Mouse (Mus musculus) brain, adult 2 months (tissue): ENCODE data around the gene Gca.

Experiments
- DNase-seq: peaks from one replicate; pipeline ENCODE4 v3.0.0; 2011; ENCODE audit warnings: low read depth, low spot score

Gene Gca

GRCm38 (mm10) chr2:62664135-62664670 is at the start of gene Gca:
Gene Gca (plus strand): TSS chr2:62664285.
- DNase-seq = peak; percentile 96

DNA sequence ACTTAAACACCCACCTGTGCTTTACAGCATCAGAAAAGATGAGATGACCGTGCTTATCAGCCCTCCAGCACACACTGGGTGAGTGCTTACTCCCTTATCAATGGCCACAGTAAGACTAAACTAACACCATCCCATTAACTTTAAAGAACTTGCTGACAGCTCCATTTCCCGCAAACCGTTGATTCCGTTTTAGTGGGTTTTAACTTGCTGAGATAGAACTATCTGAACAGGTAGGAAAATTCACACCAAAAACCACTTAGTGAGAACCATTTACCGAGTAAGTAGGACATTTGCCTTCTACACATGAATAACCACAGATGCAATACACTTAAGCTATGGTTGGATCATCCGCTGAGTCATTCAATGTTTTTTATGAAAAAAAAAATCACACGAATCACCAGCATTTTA is 45.1 kb upstream of the Gca start:
- DNase-seq = no peak

DNA sequence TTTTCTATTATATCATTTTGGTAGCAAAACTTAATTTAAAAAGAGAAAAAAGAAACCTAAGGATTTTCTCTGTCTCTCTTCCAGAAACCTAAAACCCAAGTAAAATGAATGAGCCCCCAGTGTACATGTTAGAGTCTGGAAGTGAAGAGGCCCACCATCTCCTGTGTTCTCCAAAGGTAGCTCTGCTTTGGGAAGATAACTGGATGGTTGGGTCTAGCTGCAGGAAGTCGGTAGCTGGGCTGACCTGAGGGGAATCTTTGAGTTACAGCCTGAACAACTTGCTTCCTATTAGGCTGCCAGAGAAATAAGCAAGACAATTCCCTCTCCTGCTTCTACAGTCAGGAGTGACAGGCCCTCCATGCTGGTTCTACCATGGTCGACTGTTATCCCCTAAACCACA is 44.4 kb upstream of the Gca start:
- no peak for DNase-seq

DNA sequence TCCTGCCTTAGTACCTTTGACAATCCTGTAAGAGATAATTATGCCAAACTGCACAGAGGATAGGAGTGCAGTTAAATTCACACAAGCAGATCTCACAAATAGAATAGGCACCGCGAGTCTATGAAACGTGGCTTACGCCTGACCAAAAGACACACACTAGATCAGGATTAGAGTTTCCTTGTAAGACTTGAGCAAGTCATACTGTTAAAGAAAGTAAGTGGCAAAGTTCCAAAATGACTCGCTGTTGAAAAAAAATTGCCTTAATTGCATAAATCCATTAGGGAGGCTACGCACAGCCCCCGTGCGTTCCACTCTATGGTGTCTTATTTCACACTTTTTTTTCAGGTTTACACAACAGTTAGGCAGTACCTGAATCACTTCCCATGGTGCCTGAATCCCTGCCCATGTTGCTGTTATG is 41.1 kb upstream of the Gca start:
- peak; percentile 31 for DNase-seq

GRCm38 (mm10) chr2:62627728-62628127 is 36.4 kb upstream of the Gca start:
- peak; percentile 67 for DNase-seq

DNA sequence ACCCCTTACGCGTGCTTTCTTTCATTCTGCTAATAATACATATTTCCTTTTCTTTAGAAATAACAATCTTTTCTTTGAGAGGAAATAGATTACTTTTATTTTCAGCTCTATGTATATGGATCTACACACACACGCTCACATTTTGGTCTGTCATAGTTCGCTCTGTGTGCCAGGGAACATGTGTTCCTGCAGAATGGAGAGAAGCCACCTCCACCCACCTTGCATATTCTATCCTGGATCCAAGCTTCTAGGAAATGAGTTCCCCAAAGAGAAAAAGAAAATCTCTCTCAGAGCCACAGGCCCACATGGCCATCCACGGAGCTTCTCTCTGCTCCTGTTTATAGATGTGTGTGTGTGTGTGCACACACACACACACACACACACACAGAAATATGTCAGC is 35.7 kb upstream of the Gca start:
- DNase-seq = peak; percentile 89

GRCm38 (mm10) chr2:62630446-62630845 is 33.6 kb upstream of the Gca start:
- peak; percentile 79 for DNase-seq

- no peak for DNase-seq
Measured at GRCm38 (mm10) chr2:62639869-62640268, 24.2 kb upstream of the Gca start.

- DNase-seq = peak; percentile 59
Measured at GRCm38 (mm10) chr2:62643405-62644305, 20.4 kb upstream of the Gca start.

- no peak for DNase-seq
Measured at GRCm38 (mm10) chr2:62644891-62645290, 19.2 kb upstream of the Gca start.

DNA sequence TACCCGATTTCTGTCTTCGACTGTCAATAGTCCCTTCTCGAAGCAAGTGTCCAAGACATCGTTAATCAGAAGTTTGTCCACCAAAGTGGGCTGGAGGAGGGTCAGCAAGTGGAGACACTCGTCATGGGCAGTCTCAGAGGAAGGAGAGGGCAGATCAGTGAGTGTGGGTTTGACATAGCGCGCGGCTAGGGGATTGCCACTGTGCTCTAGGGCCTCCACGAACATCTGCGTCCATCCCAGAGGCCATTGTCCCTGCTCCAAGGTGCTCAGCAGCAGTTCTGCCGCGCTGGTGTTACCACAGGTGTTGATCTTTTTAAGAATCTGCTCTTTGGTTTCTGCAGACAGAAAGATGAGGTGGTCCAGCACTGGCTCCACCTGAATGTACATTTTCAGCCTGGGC is 18.6 kb upstream of the Gca start:
- no peak for DNase-seq

DNA sequence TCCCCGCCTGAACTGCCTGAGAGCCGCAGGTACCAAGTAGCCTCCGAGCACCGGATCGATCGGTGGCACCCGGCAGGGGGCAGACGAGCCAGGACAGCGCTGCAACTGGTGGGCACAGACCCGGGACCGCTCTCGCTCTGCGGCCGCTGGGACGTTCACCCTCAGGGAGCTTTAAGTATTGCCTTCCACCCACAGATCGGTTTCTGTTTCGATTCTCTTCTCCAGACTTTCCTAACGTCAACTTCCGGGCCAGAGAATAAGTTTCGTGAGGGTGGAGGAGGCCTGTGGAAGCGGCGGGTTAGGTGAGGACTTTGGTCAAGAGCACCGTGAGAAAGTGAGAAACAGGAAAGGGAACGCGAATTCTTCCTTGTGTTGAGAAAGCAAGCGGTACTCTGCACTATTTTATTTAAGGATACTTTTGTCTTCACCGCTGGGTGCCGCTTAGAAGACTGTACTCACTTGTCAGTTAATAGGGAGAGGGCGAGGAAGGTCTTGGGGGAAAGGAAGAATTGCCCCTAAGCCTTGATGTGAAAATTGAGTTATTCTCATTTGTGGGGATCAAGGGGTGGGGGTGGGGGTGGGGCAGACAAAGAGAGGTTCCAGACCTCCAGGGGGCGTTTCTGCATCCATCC is 18.0 kb upstream of the Gca start, which contains the start of gene Ifih1:
Gene Ifih1, minus strand, starts transcription at position 242 of the 632 bp plus-strand sequence.
- peak; percentile 35 for DNase-seq

DNA sequence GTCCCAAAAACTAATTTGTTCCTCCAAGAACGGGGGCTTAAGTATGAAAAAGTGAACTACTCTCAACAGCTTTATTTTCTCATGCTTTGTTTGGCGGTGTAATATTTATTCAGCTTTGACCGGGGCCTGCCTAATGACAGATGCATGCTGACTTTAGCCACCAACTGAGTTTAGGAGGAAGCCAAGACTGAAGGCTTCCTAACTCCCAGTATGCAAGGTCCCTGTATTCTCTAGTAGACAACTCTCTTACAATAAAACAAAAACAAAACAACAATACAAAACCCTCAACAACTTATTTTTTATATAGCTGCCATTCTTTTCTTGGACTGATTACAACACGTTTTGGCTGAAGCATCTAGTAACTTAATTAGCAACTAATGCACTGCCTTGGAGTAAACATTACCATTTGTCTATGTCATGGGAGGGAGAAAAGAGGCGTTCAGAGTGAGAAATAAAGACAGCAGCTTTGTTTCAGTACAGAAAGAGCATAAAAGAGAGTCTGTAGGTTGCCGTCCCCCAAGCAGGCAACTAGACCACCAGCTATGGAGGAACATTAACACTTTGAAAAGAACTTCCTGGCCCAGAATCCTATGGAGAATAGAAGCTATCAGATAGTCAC is 17.3 kb upstream of the Gca start:
- DNase-seq = no peak

GRCm38 (mm10) chr2:62651890-62652289 is 12.2 kb upstream of the Gca start:
- no peak for DNase-seq

DNA sequence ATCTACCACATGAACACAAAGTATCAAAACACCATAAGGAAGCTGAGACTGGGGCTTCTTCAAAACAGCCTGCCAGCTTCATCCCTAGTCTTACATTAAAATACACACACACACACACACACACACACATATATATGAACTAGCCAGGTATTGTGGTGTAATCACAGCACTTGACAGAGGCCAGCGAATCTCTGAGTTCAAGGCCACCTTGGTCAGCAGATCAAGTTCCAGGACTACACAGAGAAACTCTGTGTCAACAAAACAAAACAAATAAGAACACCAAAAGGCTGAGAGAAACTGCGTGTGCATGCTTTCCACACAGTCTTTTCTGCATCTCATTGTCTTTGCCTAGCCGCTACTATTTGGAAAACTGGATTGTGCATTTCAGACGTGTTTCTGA is 11.6 kb upstream of the Gca start:
- DNase-seq = no peak

DNA sequence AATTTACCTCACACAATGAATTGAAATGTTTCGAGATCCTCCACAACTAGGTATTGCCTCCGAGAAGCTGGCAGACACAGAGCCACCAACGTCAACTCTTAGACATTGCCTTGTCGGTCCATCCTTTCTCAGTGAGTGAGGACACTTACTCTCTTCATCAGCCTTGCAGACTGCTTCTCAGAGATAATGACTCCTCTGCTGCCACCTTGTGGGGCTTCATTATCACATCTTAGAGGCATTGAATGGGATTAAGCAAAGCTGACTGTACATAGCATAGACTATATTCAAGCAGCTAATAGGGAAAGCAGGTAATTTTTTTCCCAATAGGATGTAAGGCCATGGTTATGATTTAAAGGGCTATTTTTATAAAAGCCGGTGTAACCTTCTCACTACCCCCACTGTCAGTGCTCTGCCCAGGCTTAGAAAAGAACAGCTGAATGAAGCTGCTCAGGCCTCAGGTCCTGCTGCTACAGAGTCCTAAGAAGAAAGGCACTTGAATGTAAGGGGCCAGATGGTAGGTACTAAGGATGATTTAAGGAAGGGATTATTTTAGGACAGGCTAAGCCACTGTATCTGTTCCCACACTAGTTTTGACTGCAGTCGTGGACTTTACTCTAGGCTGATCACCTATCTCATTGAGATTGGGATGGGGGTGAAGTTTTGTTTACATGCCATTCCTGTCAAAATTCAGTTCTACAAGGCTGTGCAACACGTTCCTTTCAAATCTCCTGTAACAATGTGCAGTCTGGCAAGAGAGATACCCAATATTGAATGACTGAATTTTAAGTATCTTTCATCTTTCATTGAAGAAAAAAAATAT is 9.4 kb upstream of the Gca start:
- peak; percentile 89 for DNase-seq

DNA sequence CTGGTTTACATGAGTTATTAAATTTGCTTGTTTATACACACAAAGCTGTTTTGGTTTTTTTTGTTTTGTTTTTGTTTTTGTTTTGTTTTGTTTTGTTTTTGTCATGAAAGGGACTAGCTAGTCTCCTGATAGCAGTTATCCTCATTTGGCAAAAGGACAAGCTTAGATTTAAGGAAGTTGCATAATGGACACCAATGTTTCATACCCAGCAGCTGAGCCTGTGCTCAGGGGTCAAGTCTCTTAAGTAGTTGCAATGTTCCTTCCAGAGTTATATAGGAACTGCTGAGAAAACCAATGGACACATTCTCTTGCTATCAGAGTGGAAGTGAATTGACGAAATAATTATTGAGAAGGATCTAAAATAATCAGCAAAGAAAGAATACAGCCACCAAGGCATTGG is 8.0 kb upstream of the Gca start:
- DNase-seq = no peak

GRCm38 (mm10) chr2:62660565-62660964 is 3.5 kb upstream of the Gca start:
- DNase-seq = no peak

DNA sequence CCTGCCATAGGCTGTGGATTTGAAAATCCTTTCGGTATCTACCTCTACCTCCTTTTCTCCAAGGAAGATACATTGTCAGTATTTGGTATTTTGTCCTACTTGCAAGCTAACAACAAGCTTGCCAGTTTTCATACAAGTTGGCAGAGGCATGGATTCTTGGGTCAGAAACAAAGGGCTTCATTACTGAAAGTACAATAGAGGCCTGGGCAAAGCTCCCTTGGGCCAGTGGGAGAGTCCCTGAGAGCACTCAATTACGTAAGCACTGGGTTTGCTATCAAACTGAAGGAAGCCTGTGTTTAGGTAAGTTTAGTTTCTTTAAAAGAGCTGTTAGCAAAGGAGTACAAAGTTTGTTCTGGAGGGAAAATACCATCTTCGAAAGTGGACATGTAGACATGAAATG is 1.5 kb upstream of the Gca start:
- peak; percentile 70 for DNase-seq

GRCm38 (mm10) chr2:62664839-62665238 is 754 bp downstream of the Gca start:
- no peak for DNase-seq

DNA sequence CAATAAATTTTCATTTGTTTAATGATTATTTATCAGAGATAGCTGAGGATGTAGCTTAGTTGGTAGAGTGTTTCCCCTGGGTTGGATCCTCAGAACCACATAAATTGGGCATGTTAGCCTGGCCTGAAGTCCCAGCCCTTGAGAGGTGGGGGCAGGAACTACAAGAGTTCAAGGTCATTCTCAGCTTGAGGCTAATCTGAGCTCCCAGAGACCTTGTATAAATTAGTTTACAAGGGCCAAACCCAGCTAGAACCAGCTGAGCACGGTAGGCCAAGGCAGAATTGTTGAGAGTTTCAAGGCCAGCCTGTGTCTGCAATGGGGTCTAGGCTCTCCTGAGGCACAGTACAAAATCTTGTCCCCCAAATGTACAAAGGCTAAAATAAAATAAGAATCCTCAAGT is 1.5 kb downstream of the Gca start:
- no peak for DNase-seq
